Mouse (Mus musculus): Measurements from ENCODE around the gene Olfr183.
"Not testable (repeated sequence)": the region's sequence is repeated elsewhere in the genome, so short reads cannot be mapped to it uniquely, and the experiment has no call there.

The Olfr183 gene

DNA sequence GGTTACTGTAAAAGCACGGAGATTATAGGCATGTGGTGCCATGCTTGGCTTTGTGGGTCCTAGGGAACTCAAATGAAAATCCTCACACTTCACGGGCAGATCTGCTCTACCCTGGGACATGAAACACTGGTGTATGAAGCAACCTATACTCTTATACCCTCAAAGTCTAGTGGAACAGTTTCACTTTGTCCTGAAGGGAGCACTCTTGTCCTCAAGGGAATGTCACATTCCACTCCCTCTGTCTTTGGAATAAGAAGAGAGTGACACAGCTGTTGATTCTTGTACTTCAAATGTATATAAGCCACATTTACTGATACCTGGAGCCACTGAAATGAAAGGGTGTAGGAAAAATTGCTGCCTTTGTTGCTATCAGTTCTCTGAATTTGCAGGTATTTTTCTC lies at the start of gene Olfr183:
Olfr183 (plus strand) TSS at position 301 of the 400 bp plus-strand sequence.
- no peak for DNase-seq (ENCODE audit: low spot score)

DNA sequence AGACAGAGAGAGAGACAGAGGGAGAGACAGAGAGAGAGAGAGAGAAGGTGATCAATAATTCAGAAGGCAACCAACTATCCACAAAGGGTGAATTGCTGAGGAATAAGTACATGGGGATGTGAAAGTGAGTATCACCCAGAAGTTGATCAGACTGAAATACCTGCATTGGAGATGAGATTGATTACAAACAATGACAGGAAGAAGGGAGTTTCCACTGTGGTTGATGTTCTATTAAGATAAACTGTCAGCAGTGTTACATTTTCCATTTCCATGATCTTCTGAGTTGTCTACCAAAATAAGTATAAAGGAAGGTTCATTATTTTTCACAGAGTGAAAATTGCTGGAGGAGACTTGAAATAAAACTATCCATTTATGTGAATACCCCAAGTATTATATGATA lies 12.0 kb downstream of the Olfr183 start:
- DNase-seq (ENCODE audit: low spot score), result no peak

DNA sequence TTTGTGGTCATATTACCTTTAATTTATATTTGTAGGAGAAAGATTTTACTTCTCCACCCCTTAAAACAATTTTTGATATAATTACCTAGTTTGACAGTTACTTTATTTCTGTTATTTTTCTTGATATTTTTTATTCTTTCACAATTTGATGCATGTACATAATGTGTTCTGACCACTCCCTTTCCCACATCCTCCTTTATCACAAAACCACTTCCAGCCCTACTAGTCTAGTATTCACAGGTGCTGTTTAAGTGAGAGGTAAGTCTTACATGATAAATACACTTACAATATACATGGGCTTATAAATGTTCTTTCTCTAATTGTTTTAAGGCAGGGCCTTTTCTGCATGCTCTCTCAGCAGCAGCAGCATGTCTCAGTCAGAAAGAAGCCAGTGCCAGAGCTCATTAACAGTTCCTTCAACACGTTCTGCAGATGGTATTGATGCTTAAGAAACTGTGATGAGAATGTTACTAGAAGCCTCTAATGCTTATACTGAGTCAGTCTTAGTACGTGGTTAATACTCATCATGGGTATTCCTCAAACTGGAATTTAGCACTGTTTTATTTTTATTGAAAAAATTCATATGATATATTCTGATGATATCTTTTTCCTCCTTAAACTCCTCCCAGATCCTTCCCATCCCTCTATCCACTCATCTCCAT lies 18.3 kb downstream of the Olfr183 start:
- DNase-seq (ENCODE audit: low spot score), result no peak

DNA sequence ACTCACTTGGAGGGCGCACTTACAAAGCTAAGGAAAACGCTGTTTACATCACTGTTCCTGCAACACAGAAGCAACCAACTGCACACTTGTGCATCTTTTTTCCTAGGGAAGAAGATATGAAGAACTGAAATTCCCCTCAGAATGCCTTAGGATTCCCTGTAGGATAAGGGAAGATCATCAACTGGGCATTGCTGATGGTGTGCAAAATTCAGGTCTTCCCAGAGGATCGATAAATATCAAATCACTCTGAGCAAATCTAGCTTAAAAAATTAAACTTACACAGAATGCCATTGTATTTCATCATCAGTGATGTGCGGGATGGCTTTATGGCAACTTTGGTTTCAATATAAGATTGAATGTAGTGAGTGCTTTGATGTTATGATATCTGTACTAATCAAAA lies 35.0 kb downstream of the Olfr183 start, which contains the start of gene Olfr186:
Olfr186 (minus strand) TSS at position 101 of the 400 bp plus-strand sequence.
- DNase-seq (ENCODE audit: low spot score), result no peak

DNA sequence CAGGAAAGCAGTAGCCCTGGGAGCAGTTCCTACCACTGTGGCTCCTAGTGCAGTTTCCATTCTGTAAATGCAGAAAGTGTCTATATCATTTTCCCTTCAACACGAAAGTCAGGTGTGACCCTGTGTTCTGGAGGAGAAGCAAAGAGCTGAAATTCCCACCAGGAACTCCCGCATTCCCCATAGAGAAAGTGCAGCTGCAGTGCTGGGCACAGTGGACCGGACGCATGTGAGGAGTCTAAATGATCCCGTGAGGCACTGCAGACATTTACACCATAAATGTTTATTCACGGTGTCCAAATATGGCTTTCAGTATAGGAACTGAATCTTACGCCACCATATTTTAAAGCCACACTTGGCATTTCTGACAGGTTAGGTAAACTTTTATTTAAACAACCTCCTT lies 44.6 kb downstream of the Olfr183 start, which contains the start of gene Olfr187:
Olfr187 (minus strand) TSS at position 58 of the 400 bp plus-strand sequence.
- DNase-seq (ENCODE audit: low spot score), result no peak

DNA sequence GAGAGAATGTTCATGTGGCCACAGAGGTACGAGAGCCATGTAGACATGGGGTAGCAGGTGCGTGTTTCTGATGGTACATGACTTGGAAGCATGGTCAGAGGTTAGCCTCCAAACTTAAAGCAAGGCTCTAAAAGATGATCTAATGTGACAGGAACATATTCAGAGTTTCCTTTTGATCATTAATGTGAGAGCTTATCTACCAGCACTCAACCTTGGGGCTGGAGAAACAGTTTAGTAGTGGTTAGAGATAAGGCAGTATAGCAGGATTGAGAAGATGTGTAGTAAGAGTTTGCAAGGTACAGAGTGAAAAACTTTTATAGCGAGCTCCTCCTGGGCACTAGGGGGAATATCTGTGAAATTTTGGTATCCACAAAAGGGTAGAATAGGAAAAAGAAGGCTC lies 50.7 kb downstream of the Olfr183 start:
- DNase-seq (ENCODE audit: low spot score), result no peak

DNA sequence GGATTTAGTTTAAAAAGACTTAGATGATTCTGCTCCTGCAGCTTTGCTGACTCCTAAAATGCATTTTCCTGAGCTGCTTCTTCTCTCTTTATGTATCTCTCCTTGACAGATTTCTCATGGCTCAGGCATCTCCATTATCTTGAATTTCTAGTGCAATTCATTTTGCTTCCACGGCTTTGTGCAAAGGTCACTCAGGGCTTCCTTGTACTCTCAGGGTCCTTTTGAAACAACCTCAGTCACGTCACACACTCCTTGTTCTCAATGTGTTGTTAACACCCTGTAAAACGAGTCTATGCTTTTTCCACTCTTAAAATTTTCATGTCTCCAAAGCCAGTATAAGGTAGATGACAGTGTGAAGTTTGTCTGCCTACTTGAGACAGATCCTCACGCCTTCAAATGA lies 52.4 kb downstream of the Olfr183 start:
- DNase-seq (ENCODE audit: low spot score), result no peak

DNA sequence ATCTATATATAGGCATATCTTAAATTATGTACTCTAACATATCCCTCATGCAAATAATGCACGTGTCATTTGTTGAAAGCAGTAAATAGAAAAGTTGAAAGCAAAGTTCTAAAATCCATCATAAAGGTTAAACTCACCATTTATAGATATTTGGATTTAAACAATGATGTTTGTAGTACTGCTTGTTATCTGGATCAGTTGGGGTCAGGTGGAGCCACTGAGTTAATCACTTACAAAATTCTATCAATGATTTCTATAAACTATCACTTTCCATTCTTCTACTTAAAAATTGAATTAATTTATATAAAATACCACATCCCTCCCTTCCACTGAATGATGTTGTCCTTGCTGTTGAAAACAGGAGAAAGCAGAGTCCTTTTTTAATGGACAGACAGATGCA lies 53.7 kb downstream of the Olfr183 start:
- DNase-seq (ENCODE audit: low spot score), result no peak

DNA sequence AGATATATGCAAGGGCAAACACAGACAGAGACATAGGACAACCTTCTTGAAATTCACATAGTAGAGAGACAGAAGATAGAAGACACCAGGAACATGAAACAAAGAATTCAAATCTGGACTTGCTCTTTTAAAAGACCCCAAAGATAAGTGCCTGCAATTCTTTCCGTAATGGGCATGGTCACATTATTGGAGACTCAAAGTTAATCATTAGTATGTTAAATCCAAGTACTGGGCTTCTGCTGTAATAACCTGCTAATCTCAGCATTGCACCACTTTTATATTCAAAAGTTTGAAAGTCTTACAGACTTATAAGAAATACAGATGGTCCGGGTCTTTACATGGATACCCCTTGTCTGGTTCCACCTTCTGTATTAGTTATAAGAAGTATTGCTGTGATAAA lies 54.1 kb downstream of the Olfr183 start:
- not testable (repeated sequence) for DNase-seq (ENCODE audit: low spot score)
